Mouse (Mus musculus) heart, adult 2 months (tissue): ENCODE measurements around the gene Podnl1.

Experiments
- CTCF ChIP-seq: fragments of 200-600 bp; IDR thresholded peaks from 2 replicates; pipeline ENCODE4 v1.8.1; 2022; ENCODE audit warnings: antibody characterized with exemption, mild to moderate bottlenecking, moderate library complexity
- EP300 ChIP-seq: fragments of 200-500 bp; IDR thresholded peaks from 2 replicates; pipeline ENCODE4 v1.6.1; 2011; ENCODE audit warnings: low read depth, low read length, control low read depth; ENCODE audit not compliant: insufficient read depth

DNA sequence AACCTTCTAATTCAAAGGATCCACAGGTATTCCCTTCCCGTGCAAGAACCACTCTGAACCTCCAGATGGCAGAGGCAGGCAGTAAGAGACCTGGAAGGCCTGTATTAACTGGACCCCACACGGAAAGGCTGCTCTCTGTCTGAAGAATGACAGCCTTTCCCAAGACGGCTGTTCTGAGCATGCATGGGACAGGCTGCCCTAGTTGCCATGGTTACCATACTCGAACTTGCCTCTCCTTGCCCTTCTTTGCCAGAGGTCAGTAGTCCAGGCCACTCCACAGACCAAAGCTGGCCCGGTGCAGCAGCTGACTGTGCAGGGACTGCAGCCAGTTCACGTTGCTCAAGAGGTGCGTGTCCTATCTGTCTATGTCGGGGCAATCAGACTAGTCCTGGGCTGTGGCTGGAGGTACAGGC, 42.0 kb upstream of the Podnl1 start:
- TF ChIP-seq CTCF = peak; percentile 44
- TF ChIP-seq EP300 = no peak
